Mouse (Mus musculus): ENCODE data around the gene Dapk3.

- no peak for TF ChIP-seq CTCF (IDR thresholded peaks at IDR 0.05)
- TF ChIP-seq POLR2A (IDR thresholded peaks at IDR 0.05; ENCODE audit: insufficient read depth, low read depth, low read length), result no peak
Measured at GRCm38 (mm10) chr10:81178927-81179326, 3.9 kb upstream of the Dapk3 start.

All from heart, adult 2 months (tissue).